Mouse (Mus musculus) B cell, adult 2 months (primary cell): ENCODE results near the gene Tff3.

Experiments used
- DNase-seq, 2 experiments: peaks; one replicate each; pipeline ENCODE4 v3.0.0; 2022

Gene Tff3

GRCm38 (mm10) chr17:31129452-31129851 lies at the start of gene Tff3:
TSS of gene Tff3 (minus strand) at chr17:31129646.
- no peak for DNase-seq

DNA sequence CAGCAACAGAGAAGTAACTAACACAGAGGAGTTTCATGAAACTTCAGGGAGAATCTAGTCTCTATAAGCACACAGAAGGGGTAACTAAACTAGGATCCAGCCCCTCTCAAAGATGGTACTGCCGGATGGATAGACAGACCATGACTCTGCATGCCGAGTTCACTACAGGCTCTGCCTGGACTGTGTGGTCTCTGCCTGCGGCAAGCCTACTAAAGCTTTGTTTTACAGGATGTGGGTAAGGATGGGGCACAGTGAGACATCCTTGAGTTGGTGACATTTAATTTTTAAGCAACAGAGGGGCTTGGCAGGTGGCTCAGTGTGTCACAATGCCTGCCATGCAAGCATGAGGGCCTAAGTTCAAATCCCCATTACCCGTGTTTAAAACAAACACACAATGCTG lies 46.9 kb upstream of the Tff3 start:
- DNase-seq: no peak

- DNase-seq: no peak
These were observed 40.4 kb upstream of the Tff3 start for GRCm38 (mm10) chr17:31169796-31170195.

DNA sequence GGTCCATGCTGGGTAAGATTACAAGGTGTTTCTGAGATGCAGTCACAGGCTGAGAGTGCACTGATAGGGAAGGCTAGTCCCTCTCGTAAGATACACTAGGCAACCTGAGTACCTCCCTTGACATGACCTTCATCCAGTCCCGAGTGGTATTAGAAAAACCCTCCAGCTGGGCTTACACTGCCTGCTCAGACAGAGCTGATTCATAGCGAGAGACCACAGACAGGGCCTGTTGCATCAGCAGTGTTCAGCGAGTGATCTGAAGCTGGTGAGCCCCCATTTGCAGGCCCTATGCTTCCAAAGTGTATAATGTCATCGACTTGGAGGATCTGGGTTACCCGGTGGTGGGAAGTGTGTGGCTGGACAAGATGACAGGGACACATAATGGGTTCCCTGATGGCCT lies 35.7 kb upstream of the Tff3 start, which contains the start of gene Tff1:
Gene Tff1, minus strand, starts transcription at position 151 of the 400 bp plus-strand sequence.
- DNase-seq: no peak

- DNase-seq: no peak
These were observed 34.4 kb upstream of the Tff3 start for GRCm38 (mm10) chr17:31163821-31164220.

DNA sequence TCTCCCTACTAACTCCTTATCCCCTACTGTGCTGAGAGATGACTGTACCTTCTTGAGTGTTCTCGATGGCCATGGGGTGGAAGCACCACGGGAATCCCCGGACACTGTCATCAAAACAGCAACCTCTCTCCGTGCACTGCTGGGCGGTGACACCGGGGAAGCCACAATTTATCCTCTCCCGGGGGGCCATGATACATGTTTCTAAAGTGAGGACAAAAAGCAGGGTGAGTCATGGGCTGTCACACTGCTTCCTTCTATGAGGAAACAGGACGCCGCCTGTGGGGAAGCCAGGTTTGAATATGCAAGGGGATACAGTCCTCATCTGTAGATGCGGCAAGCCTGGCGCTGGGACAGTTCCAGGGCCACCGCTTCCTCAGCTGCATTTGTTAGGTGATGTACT lies 33.2 kb upstream of the Tff3 start:
- DNase-seq: peak; percentile 13 to 32

GRCm38 (mm10) chr17:31160291-31160690 lies 30.8 kb upstream of the Tff3 start:
- no peak for DNase-seq

DNA sequence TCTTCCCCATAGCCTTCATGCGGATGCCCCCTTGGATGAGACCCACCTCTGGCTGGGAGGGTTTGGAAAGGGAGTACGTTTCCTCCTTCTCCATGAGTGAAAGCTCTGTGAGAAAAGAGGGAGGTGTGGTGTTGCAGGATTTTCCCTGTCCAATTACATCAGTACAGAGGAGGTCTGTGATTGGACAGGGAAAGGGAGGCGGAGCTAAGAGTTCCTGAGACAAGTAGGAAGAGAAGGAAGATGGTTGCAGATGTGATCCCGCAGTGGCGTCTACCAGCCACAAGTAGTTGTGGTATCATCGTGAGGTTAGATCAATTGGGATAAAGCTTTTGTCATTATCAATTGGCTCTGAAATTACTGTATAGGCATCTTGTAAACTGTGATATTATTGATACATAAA lies 28.5 kb upstream of the Tff3 start:
- DNase-seq: no peak

- no peak for DNase-seq
These were observed 24.3 kb upstream of the Tff3 start for GRCm38 (mm10) chr17:31153785-31154184.

DNA sequence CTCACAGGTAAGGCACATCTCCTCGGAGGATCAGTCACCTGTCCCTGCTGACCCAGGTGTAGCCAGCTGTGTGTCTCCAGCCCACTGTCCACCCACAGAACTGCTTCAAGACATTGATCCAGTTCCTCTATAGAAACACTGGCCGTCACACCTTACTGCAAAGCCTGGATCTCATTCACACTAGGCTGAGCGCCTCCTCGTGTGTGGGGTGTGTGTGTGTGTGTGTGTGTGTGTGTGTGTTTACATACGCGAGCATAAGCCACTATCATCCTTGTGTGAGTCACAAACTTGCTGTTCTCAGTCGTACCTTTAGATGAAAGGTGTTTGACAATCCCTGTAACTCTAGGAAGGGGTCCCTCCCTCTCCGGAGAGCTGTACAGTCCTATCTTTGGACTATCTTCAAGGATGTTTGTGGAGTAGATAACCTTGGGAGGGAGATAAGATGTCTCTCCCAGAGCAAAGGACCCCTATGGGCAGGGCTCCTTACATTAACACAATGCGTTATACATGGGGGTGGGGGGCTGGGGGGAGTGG lies 23.6 kb upstream of the Tff3 start:
- DNase-seq: no peak

GRCm38 (mm10) chr17:31152512-31152911 lies 23.1 kb upstream of the Tff3 start:
- DNase-seq: no peak

DNA sequence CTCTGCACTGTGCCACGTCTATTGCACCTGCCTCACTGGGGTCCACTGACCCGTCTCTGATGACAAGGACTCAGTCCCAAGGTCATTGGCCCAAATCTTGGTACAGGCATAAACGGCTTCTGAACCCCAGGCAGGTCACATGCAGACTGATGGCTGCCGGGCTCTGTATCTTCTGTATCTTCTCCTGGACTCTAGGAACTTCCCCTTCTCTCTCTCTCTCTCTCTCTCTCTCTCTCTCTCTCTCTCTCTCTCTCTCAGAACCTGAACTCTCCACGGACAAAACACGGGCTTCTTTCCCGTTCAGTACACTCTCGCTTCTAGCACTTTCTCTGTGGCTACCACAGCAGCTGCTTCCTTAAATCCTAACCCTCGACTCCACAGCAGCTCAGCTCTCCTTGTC lies 16.6 kb upstream of the Tff3 start:
- DNase-seq: no peak

- no peak for DNase-seq
These were observed 14.9 kb upstream of the Tff3 start, which contains the start of gene Tff2 for GRCm38 (mm10) chr17:31144040-31145037. TSS of gene Tff2 (minus strand) at chr17:31144282.

- no peak for DNase-seq
These were observed 12.7 kb upstream of the Tff3 start for GRCm38 (mm10) chr17:31142116-31142515.

DNA sequence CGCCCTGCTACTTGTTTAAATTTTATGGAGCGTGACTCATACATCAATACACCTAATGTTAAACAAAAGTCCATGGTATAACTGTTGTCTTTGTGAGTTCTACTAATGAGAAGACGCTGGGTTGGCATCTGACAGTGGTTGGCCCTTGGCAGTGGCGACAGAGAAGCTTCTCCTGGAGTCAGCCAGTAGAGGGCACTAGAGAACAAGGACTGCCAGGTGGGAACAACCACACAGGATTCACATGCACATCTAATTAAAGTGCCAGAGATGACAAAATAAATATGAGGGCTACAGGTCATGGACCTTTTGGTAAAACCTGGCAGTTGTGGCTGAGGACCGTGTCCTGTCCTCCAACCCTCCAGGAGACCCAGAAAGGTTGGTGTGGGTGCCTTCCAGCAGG lies 9.0 kb upstream of the Tff3 start:
- DNase-seq: peak; percentile 71 to 76

GRCm38 (mm10) chr17:31136821-31137220 lies 7.4 kb upstream of the Tff3 start:
- no peak for DNase-seq

- DNase-seq: no peak
These were observed 6.8 kb upstream of the Tff3 start for GRCm38 (mm10) chr17:31136291-31136690.

DNA sequence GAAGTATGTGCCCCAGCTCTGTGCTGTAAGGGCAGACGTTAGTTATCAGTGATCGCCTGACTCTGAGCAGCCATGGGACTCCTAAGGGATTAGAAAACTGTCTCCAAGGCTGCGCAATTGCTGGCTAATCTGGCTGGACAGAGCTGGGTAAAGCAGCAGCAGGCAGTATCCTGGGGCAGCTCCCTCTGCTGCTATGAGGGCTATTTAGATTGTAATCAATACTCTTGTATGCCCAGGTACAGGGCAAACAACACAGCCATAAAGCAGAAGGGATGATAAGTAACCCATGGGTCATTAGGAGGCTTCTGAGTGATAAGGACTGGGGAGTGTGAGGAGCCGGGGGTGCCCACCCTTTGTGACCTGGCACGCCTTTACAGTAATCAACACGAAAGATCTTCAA lies 5.5 kb upstream of the Tff3 start:
- no peak for DNase-seq

DNA sequence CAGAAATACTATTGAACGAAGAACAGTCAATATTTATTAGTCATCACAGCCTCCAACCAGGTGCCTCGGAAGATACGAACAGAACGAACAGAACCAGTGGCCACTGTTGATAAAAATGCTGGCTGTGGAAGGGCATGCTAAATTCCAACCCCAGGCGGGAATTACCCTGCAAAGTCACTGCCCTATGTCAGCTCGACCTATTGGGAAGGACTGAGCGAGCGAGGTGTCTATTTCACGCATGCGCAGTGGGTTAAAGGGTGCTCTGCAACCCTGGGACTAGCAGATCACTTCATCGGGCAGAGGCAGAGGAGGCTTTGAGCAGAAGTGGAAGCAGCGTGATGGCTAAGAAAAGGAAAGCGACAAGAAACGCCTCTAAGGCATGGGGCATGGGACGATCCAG lies 4.3 kb upstream of the Tff3 start:
- no peak for DNase-seq

- DNase-seq: no peak
These were observed 1.9 kb upstream of the Tff3 start for GRCm38 (mm10) chr17:31131269-31131821.

DNA sequence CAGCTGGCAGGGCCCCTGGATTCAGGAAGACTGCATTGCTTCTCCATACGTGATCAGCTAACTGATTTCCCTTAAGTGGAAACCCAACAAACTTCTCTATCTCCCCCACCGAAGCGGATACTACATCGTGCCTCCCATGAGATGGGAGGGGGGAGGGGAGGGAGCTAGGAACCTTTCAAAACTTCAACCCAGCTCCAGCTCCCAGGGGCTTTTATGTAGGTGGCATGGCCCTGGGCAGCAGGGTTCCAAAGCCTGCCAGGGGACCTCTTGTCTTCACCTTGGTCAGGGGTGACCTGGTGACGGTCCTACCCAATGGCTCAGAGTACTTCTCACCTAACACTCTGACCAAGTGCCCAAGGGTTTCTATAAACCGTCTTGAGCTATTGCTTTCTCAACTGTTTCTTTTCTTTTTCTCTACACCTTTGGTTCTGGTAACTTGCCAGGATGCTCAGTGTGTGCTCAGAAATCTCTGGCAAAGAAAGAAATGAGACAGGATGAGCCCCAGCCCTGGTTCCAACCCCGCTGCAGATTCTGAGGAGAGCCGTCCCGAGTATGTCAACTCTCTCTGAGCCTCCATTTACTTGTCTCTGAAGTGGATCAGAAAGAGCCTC lies 633 bp downstream of the Tff3 start:
- DNase-seq: no peak

DNA sequence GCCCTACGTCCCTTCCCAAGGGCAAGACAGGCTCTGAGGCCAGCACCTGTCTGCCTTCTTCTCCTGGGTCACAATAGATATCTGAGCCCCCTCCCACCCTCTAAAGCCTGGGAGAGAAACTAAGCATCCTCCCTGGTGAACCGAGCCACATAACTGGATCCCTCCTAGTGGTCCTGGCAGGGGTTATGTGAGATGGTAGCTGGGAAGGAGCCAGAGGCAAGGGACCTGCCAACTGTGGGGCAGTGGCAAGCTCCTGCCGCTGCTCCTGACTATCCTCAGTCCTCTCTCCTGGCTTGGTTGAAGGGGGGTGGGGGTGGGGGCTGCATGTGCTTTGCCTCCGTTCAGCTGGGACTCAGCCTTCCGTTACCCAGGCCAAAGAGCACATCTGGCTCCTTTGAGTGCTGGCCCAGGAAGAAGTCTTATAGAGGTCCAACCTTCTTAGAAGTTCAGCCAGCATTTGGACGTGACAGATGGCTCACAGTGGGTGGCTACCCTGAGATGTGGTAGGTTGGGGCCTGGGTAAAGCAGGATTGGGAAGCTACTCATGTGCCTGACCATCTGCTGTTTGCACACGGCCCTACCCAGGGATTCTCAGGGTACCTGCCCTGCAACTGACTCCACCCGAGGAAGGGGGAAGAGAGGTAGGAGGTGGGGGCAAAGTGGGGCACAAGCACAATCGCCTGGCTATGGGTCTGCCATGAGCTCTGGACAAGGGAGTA lies 3.7 kb downstream of the Tff3 start:
- DNase-seq: no peak

- DNase-seq: peak; percentile 74 to 75
These were observed 7.5 kb downstream of the Tff3 start for GRCm38 (mm10) chr17:31121975-31122374.
